Mouse (Mus musculus): ENCODE measurements around the gene Psg27.
"Not testable (repeated sequence)": the region's sequence is repeated elsewhere in the genome, so short reads cannot be mapped to it uniquely, and the experiment has no call there.

Psg27 gene

DNA sequence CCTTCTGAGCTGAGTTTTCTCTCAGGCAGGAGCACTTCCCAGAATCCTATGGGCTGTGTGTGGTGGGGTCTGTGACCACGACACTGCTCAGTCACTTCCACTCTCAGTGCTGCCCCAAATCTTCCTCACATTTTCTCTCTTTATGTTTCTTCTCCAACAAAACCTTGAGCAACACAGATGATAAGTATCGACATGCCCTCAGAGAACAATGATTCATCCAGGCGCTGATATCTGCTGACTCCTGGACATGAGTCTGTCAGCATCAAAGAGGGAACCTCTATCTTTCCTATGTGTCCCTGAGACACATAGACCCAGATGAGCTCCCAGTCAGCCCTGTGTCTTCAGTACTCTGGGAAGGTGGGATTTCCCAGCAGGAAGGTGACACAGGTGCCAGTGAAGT, at the start of gene Psg27:
TSS of gene Psg27 (minus strand) at position 101 of the 400 bp plus-strand sequence.
- in situ Hi-C loops (cut with MboI): no loop called here

DNA sequence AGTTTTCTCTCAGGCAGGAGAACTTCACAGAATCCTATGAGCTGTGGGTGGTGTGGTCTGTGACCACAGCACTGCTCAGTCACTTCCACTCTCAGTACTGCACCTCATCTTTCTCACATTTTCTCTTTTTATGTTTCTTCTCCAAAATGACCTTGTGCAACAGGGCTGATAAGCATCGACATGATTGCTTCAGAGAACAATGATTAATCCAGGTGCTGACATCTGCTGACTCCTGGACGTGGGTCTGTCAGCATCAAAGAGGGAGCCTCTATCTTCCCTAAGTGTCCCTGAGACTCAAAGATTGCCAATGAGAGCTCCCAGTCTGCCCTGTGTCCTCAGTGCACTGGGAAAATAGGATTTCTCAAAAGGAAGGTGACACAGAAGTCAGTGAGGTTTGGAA, 49.3 kb upstream of the Psg27 start, which contains the start of gene Psg23:
TSS of gene Psg23 (minus strand) at position 101 of the 400 bp plus-strand sequence.
- in situ Hi-C loops (cut with MboI): not testable (repeated sequence)

DNA sequence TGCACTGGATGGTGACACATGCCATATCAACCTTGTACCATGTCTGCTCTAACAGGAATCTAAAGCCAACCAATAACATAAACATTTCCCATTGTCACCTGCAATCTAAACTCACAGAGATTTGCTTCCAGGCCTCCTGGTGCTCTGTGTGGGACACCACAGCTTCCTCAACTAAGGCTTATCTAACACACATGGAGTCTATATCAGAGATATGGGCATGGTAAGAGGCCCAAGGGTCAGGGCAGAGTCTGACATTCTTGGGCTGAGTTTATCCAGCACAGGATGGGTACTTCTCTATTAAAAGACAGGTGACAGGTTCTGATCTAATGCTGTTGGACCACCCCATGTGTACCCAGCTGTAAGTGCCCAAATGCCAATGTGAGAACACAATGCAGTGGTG, 7.3 kb downstream of the Psg27 start:
- in situ Hi-C loops (cut with MboI): no loop called here

DNA sequence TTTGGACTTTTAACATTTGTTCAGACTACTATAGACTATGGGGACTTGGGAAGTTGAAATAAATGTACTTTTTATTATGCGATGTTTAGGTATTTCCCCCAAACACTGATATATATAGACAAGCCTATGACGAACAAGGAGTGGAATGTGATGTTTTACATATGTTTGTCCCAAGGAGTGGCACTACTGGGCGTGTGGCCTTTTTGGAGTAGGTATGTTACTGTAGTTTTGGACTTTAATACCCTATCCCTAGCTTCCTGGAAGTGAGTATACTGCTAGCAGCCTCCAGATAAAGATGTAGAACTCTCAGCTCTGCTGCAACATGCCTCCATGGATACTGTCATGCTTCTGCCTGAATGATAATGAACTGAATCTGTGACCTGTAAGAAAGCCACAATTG, 11.4 kb downstream of the Psg27 start:
- in situ Hi-C loops (cut with MboI): not testable (repeated sequence)

DNA sequence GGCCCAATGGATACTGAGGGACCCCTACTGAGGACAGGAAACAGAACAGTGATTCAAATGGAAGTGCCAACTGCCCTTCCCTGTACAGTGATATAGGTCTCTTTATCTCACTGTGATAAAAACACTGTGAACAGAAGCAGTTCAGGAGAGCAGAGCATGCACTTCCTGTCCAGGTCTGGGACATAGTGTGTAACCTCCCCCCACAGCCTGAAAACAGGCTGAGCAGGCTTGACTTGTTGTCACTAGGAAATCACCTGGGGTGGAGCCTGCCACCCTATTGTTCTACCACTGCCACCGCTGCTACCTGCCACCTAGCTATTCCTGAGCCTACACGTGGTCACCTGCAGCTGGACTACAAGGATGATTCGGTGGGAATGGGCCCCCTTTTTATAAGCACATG, 33.7 kb downstream of the Psg27 start:
- in situ Hi-C loops (cut with MboI): no loop called here

DNA sequence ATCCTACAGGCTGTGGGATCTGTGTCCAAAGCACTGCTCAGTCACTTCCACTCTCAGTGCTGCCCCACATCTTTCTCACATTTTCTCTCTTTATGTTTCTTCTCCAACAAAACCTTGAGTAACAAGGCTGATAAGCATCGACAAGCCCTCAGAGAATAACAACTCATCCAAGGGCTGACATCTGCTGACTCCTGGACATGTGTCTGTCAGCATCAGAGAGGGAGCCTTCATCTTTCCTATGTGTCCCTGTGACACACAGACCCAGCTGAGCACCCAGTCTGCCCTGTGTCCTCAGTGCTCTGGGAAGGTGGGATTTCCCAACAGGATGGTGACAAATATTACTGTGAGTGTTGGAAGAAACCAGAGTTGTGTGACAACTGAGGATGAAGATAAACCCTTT, 34.9 kb downstream of the Psg27 start, which contains the start of gene Psg25:
TSS of gene Psg25 (minus strand) at position 101 of the 400 bp plus-strand sequence.
- in situ Hi-C loops (cut with MboI): no loop called here

DNA sequence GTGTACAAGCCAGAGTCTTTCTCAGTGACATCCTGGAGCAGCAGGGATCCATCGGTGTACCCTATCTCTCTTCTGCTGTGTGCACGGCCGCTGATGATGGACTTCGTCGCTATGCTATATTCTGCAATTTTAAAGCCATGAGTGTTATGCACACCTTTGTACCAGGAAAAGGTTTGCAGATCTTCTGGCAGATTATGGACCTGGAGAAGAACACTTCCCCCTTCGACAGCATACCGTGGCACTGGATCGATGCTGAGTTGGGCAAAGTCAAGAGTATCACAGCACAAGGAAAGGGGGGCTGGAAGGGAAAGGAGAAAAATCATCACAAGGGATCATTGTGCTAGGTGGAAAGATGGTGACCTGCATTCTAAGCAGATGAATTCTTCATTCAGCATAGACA, 42.4 kb downstream of the Psg27 start:
- in situ Hi-C loops (cut with MboI): no loop called here

DNA sequence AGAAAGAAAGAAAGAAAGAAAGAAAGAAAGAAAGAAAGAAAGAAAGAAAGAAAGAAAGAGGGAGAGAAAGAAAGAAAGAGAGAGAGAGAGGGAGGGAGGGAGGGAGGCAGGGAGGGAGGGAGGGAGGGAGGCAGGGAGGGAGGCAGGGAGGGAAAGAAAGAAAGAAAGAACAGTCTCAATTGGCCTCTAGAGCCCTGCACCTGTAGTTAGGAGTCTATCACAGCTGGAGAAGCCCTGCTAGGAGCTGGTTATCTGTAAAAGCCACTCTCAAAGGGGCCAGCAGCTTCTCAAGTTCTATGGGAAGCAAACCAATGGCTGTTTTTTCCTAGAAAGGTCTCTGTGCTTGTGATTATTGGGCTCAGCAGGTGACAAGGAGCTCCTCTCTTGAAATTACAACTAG, 54.3 kb downstream of the Psg27 start:
- in situ Hi-C loops (cut with MboI): not testable (repeated sequence)

DNA sequence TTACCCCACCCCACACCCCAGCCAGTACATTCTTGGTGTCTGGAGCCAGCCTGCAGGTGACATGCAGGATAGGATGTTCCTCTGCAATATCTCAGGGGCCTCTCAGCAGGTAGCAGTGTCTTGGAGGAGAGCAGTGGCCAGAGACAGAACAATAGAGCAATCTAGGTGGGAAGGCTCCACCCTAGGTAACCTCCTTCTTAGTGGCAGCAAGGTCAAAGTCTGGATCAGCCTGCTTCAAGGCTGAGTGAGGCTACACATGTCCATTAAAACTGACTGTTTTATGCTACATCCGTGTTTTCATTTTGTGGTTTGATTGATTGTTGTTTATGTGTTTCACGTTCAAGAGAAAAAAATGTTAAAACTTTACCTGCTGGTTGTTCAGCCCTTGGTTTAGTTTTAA, 54.7 kb downstream of the Psg27 start:
- in situ Hi-C loops (cut with MboI): not testable (repeated sequence)

DNA sequence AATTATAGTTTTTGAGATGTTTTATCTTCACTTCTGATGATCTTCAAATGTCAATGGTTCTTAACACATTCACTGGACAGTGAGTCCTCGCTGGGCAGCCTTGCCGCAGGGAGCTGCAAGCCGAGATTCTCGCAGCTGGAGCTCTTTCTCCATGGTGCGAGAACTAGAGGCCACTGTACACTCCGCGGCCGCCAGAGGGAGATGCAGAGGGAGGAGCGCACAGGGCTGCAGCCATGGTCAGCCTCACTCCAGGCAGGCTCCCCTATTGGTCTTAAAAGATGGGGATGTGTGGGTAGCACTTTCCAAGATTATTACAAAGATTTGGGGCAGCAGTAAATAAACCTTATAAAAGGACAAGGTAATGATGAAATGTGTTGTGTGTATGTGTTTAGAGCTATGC, 55.6 kb downstream of the Psg27 start:
- in situ Hi-C loops (cut with MboI): no loop called here

Measured in mature B cell (primary cell).